Mouse (Mus musculus) neural tube, embryonic 10.5 days (tissue): ENCODE data around the gene Gm20449.
"Not testable (repeated sequence)": the region's sequence is repeated elsewhere in the genome, so short reads cannot be mapped to it uniquely, and the experiment has no call there.

Source experiments
- DNase-seq: peaks from one replicate; pipeline ENCODE4 v3.0.0-alpha.2; 2017; ENCODE audit warnings: low spot score; ENCODE audit errors: extremely low spot score

Gene Gm20449

GRCm38 (mm10) chr7:41499389-41500049 lies at the start of gene Gm20449, which contains the start of gene AW146154:
Gm20449 (minus strand) TSS chr7:41499417.
AW146154 (minus strand) TSS chr7:41499890.
- DNase-seq: peak; percentile 77

GRCm38 (mm10) chr7:41512672-41513071 lies 13.5 kb upstream of the Gm20449 start:
- no peak for DNase-seq

GRCm38 (mm10) chr7:41512207-41512606 lies 13.0 kb upstream of the Gm20449 start:
- DNase-seq: no peak

- no peak for DNase-seq
These were observed 3.2 kb upstream of the Gm20449 start for GRCm38 (mm10) chr7:41502402-41502801.

- peak; percentile 23 for DNase-seq
These were observed 1.1 kb upstream of the Gm20449 start for GRCm38 (mm10) chr7:41500151-41500934.

GRCm38 (mm10) chr7:41499018-41499388 lies 214 bp downstream of the Gm20449 start:
- DNase-seq: not testable (repeated sequence)

GRCm38 (mm10) chr7:41498464-41498863 lies 753 bp downstream of the Gm20449 start:
- not testable (repeated sequence) for DNase-seq

- no peak for DNase-seq
These were observed 1.3 kb downstream of the Gm20449 start for GRCm38 (mm10) chr7:41497871-41498270.

- DNase-seq: peak; percentile 15
These were observed 47.4 kb downstream of the Gm20449 start for GRCm38 (mm10) chr7:41451864-41452263.

- not testable (repeated sequence) for DNase-seq
These were observed 50.6 kb downstream of the Gm20449 start, which contains the start of gene Vmn2r57 for GRCm38 (mm10) chr7:41448596-41448995. Vmn2r57 (minus strand) TSS chr7:41448696.

- no peak for DNase-seq
These were observed 105.1 kb downstream of the Gm20449 start for GRCm38 (mm10) chr7:41394130-41394529.

- peak; percentile 72 for DNase-seq
These were observed 105.9 kb downstream of the Gm20449 start, which contains the start of gene AI987944 for GRCm38 (mm10) chr7:41393048-41393971. AI987944 (minus strand) TSS chr7:41393379.
